Mouse (Mus musculus) spleen, postnatal 10 days (tissue): ENCODE results near the gene Haus8.
"Not testable (repeated sequence)": the region's sequence is repeated elsewhere in the genome, so short reads cannot be mapped to it uniquely, and the experiment has no call there.

Experiments
- DNase-seq, 2 experiments: peaks; one replicate each; pipeline ENCODE4 v3.0.0; 2021 to 2022; ENCODE audit warnings: low spot score in 2 of 2

The Haus8 gene

DNA sequence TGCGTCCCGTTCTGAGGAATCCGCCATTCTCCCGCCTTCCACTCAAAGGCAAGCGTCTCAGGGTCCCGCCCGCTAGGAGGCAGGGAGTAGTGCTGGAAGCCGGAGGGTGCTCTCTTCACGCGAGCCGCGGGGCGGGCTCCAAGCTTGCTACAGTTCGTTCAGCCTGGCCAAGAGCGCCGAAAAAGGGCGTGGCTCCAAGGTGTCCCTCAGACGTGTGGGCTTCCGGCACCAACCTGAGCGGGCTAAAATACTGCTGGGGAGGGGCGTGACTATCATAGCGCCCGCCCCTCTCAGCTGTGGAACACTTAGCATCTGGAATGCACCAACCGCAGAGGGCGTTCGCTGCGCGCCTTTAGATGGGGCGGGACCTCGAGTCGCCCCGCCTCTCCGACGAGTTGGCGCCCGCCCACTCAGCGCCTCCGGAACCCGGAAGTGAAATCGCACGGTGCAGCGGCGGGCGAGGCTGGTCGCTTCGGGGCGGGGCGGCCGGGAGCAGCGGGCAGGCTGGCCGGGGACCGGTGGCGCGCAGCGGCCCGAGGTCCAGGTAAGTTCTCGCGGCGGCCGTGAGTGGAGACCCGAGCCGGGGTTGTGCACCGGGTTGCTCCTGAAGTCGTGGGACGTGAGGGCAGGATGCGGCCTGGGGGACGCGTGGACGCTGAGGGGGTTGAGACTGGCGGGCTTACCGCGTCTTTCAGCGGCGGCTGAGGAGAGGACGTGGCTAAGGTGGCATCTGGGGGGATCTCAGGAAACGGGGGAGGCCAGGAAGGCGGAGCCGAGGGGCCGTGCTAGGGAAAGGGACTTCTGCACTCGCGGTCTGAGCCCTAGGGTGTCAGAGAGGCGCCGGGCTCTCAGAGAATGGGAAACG, at the start of gene Haus8, which contains the start of gene Myo9b:
Gene Haus8 (minus strand): TSS at position 649 of the 865 bp plus-strand sequence.
Gene Myo9b (plus strand): TSS at position 429 of the 865 bp plus-strand sequence.
- DNase-seq, result peak; percentile 98

- not testable (repeated sequence) for DNase-seq
Measured at GRCm38 (mm10) chr8:71319760-71320159, 47.0 kb upstream of the Haus8 start.

- not testable (repeated sequence) for DNase-seq
Measured at GRCm38 (mm10) chr8:71318610-71319009, 45.9 kb upstream of the Haus8 start.

DNA sequence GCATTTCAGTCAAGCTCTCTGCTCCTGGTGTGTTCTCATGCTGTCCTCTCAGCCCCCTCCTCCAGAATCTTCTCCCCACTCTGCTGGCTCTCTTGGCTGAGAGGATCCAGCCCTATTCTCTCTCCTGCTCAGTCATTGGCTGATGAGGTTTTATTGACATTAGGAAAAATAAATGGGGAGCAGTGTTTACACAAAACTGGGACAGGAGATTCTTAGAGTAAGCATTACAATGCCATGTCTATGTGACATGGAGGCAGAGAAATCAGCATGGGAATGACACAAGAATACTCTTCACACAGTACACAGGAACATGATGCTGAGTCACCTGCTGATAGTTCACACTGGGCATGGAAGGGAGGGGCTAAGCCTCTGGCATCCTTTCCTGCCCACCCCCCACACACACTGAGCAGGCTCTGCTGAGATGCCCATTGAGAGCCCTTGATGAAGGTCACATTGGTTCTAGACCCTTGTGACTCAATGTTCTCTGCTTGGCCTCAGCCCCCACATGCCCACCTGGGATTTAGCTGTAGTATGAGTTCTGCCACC, 43.8 kb upstream of the Haus8 start:
- DNase-seq, result no peak

DNA sequence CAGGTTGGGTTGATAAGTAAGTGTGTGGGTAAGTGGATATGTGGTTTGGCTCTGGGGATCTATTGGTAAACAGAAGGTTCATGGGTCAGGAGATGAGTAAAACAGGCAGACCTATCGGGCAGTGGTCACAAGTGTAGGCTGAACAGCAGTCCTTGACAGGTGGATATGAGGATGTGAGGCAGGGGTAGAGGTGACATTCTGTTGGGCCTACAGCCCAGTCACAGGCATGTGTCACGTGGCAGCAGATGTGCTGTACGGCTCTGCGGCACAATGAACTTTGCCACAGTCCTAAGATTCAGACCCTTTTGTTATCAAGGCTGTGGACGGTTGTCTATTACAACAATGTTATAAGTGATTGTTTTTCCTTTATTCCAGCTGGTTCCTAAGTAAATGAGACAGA, 43.2 kb upstream of the Haus8 start:
- DNase-seq, result no peak

DNA sequence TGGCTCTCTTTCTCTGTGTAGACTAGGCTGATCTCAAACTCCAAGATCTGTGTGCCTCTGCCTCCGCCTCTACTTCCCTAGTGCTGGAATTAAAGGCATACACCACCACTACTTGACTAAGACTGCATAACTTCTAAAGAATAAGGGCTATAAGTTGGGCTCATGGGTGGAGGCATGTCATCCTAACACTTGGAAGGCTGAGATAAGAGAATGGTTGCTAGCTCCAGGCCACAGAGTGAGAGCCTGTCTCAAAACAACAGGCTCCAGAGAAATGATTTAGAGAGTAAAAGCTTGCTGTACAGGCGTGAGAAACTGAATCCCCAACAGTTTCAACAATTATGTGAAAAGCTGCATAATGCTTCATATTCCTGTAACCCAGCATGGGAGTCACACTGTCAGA, 41.2 kb upstream of the Haus8 start:
- DNase-seq, result no peak

DNA sequence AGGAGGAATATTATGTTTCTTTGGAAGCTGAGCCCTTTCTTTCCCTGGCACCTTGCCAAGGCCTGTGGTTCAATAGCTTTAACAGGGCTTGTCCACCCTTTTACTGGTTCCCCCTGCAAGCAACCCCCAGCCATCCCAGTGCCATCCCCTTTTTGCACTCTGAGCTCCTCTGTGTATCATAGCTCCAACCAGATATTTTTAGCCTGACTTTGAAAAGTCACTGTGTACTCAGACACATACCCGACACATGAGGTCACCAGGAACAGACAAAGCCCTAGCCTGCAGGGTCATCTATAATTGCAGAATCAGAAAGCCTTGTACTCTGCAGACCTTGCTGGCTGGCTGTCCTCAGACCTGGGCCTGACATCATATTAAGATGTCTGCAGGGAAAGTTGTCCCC, 40.0 kb upstream of the Haus8 start:
- no peak for DNase-seq

- DNase-seq, result no peak
Measured at GRCm38 (mm10) chr8:71310446-71310845, 37.7 kb upstream of the Haus8 start.

- no peak for DNase-seq
Measured at GRCm38 (mm10) chr8:71307913-71308312, 35.2 kb upstream of the Haus8 start.

DNA sequence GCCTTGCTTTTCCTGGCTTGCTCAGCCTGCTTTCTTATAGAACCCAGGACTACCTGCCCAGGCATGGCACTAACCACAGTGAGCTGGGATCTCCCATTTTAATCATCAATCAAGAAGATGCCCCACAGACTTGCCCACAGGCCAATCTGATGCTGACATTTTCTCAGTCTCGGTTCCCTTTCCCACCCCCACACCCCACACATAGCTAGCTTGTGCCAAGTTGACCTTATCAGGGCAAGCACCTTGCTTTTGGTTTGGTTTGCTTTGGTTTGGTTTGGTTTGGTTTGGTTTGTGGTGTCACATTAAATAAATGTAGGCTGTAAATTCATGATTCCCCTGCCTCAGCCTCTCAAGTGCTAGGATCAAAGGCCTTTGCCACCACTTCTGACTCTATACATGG, 34.6 kb upstream of the Haus8 start:
- no peak for DNase-seq

DNA sequence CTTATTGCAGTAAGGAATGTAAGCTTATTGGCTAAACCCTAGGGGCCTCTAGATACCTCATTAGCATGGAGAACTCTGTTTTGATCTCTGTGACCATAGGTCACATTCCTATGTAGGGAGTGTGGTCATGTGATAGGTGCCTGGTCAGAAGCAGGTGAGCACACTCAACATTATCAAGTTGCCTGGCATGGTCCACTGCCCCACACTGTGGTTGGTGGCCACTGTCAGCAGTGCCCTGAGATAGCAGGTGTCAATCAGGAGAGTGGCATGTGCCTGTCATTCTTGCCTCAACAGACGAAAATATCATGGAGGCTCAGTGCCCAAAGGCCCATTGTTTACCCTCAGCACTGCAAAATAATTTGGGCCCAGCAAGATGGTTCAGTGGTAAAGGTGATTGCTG, 33.3 kb upstream of the Haus8 start:
- DNase-seq, result no peak

GRCm38 (mm10) chr8:71303632-71304031, 30.9 kb upstream of the Haus8 start:
- no peak for DNase-seq

DNA sequence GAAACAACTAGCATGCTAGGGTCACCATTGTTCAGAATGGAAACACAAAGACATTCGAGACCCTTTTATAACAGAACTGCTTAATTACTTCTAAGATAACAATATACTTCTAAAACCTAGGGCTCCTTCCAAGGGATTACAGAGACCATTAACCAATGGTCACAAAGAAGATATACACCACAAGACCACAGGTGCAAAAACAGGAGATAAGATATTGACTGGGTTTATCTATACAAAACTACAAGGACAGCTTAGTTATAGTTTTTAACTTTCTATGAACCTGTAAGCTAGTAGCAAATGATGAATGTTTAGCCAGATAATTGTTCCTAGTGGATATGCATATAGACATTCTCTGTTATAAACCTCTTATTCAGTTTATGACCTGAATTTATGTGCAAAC, 30.1 kb upstream of the Haus8 start:
- no peak for DNase-seq

DNA sequence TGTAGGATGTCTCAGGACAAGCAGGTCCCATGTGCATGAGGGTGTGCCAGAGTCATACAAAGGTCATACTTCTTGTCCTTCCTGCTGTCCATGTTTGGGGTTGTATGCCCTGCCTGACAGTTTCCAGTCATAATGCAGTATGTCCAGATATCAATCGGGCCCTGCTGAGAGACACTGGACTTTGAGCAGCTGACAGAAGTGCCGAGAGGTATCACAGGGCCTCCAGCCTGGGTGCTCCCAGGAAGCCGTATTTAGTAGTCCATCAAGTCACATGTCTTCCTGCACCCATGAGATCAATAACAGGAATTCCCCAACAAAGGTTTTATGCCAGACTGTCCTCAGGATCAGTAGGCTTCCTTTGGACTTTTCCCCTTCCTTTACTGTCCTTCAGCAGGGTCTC, 27.0 kb upstream of the Haus8 start:
- no peak for DNase-seq

- DNase-seq, result no peak
Measured at GRCm38 (mm10) chr8:71297439-71297838, 24.7 kb upstream of the Haus8 start.

DNA sequence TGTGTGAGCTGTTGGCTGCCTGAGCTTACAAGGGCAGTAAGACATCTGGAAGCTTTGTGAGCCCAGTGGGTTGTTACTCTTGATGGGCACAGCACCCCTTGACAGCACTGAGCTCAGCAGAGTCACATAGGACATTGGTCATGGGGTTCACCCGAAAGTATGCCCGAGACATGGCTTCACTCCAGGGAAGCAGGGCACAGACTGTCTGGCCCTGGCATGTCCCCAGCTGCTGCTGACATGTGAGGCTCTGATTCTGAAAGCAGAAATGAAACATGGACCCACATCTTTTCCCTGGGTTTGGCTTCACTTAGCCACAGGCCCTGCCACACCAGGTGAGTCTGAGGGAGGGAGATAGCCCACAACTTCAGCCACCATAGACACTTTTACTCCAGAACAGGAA, 24.1 kb upstream of the Haus8 start:
- no peak for DNase-seq

- DNase-seq, result peak in 1 of 2 experiments; percentile 38
Measured at GRCm38 (mm10) chr8:71296188-71296621, 23.5 kb upstream of the Haus8 start.

DNA sequence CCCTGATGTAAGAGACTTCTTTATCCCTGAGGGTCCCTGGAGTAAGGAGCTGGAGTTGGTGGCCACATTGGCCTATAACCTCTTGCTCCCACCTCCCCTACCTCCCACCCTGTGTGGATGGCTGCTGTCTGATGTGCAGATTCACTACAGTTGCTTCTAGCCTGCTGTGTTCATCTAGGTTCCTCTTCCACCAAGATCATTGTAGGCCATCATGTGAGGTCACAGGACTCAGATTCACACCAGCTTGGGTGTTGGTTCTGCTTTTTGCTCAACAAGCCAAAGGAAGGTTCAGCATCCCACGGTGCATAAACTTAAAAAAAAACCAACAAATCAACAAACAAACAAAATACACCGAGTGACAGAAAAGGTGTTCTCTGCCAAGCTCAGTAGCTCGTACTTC, 21.2 kb upstream of the Haus8 start:
- DNase-seq, result not testable (repeated sequence)

GRCm38 (mm10) chr8:71291351-71291750, 18.6 kb upstream of the Haus8 start:
- DNase-seq, result no peak

- DNase-seq, result no peak
Measured at GRCm38 (mm10) chr8:71290911-71291310, 18.2 kb upstream of the Haus8 start.

- no peak for DNase-seq
Measured at GRCm38 (mm10) chr8:71290211-71290610, 17.5 kb upstream of the Haus8 start.

DNA sequence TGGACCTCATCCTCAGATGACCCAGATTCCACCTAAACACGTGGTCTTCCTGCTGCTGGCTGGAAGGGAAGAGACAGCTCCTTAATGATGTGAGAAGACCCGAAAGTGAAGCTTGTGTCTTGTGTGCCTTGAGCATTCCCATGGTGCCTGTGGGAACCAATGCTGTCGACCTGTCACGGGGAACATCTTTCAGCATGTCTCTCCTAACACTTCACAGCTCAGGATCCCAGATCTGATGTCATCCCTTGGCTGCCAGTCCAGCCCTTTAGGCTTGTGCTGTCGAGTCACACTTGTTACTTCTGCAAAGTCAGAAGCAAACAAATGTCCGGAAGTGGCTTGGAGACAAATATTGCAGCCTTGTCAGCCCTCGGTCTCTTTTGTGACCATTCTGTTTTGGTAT, 16.4 kb upstream of the Haus8 start:
- DNase-seq, result no peak

DNA sequence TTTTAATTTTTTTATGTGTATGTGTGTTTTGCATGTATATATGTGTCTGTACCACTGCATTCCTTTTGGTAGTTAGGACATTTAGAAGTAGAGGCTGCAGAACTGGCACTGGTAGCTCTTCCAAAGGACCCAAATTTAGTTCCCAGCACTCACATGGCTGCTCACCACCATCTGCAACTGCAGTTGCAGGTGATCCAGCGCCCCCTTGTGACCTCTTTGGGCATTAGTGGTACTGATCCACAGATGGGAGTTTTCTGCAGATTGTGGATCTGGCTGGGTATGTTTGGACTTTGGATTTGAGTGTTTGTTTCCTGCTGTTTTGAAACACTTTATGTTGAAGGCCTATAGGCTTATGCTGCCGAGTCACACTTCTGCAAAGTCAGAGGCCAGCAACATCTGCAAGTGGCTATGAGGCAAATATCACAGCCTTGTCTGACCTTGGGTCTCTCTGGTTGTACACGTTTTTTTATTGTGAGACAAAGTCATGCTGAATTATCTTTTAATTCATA, 15.8 kb upstream of the Haus8 start:
- no peak for DNase-seq
